Mouse (Mus musculus): ENCODE results near the gene Lyl1. TPM values are rescaled to one million over a fixed set of nuclear protein-coding genes. Genes with fewer than 3 reads are reported as not detected.

The Lyl1 gene
- polyA plus RNA-seq (2014; fragmentation: Illumina TruSeq; extraction: RNeasy Lipid Tissue Mini Kit (QIAGEN cat#74804); ENCODE audit: low read depth, low replicate concordance): not detected

GRCm38 (mm10) chr8:84700941-84701911 lies at the start of gene Lyl1:
Lyl1 (plus strand) TSS chr8:84701457.

GRCm38 (mm10) chr8:84662581-84663065 lies 38.6 kb upstream of the Lyl1 start, which contains the start of gene Ier2:
Ier2 (minus strand) TSS chr8:84662852.

GRCm38 (mm10) chr8:84686191-84687002 lies 14.9 kb upstream of the Lyl1 start, which contains the start of gene Trmt1:
Trmt1 (plus strand) TSS chr8:84686307.

GRCm38 (mm10) chr8:84687705-84688100 lies 13.6 kb upstream of the Lyl1 start, which contains the start of gene Nacc1:
Nacc1 (minus strand) TSS chr8:84687862.

GRCm38 (mm10) chr8:84722850-84723570 lies 21.8 kb downstream of the Lyl1 start, which contains the start of gene G430095P16Rik:
G430095P16Rik (plus strand) TSS chr8:84723007.

Other genes with a start within 250 kb of the Lyl1 start
- gene Ier2, start 38.6 kb upstream of the Lyl1 start, polyA plus RNA-seq (2014; fragmentation: Illumina TruSeq; extraction: RNeasy Lipid Tissue Mini Kit (QIAGEN cat#74804); ENCODE audit: low read depth, low replicate concordance): 0.22 TPM
- gene Trmt1, start 15.2 kb upstream of the Lyl1 start, polyA plus RNA-seq (2014; fragmentation: Illumina TruSeq; extraction: RNeasy Lipid Tissue Mini Kit (QIAGEN cat#74804); ENCODE audit: low read depth, low replicate concordance): 21.0 TPM
- gene Nacc1, start 13.6 kb upstream of the Lyl1 start, polyA plus RNA-seq (2014; fragmentation: Illumina TruSeq; extraction: RNeasy Lipid Tissue Mini Kit (QIAGEN cat#74804); ENCODE audit: low read depth, low replicate concordance): 1.1 TPM
- not detected for gene G430095P16Rik, start 21.6 kb downstream of the Lyl1 start, polyA plus RNA-seq (2014; fragmentation: Illumina TruSeq; extraction: RNeasy Lipid Tissue Mini Kit (QIAGEN cat#74804); ENCODE audit: low read depth, low replicate concordance)
- 1.3 TPM for gene Nfix, start 98.9 kb downstream of the Lyl1 start, polyA plus RNA-seq (2014; fragmentation: Illumina TruSeq; extraction: RNeasy Lipid Tissue Mini Kit (QIAGEN cat#74804); ENCODE audit: low read depth, low replicate concordance)
- gene Dand5, start 121.4 kb downstream of the Lyl1 start, polyA plus RNA-seq (2014; fragmentation: Illumina TruSeq; extraction: RNeasy Lipid Tissue Mini Kit (QIAGEN cat#74804); ENCODE audit: low read depth, low replicate concordance): 21.7 TPM
- gene Gadd45gip1, start 130.1 kb downstream of the Lyl1 start, polyA plus RNA-seq (2014; fragmentation: Illumina TruSeq; extraction: RNeasy Lipid Tissue Mini Kit (QIAGEN cat#74804); ENCODE audit: low read depth, low replicate concordance): 0.55 TPM
- gene Rad23a, start 139.2 kb downstream of the Lyl1 start, polyA plus RNA-seq (2014; fragmentation: Illumina TruSeq; extraction: RNeasy Lipid Tissue Mini Kit (QIAGEN cat#74804); ENCODE audit: low read depth, low replicate concordance): 7.1 TPM
- gene Calr, start 145.5 kb downstream of the Lyl1 start, polyA plus RNA-seq (2014; fragmentation: Illumina TruSeq; extraction: RNeasy Lipid Tissue Mini Kit (QIAGEN cat#74804); ENCODE audit: low read depth, low replicate concordance): 720 TPM
- 6.7 TPM for gene Farsa, start 155.5 kb downstream of the Lyl1 start, polyA plus RNA-seq (2014; fragmentation: Illumina TruSeq; extraction: RNeasy Lipid Tissue Mini Kit (QIAGEN cat#74804); ENCODE audit: low read depth, low replicate concordance)
- gene Syce2, start 170.7 kb downstream of the Lyl1 start, polyA plus RNA-seq (2014; fragmentation: Illumina TruSeq; extraction: RNeasy Lipid Tissue Mini Kit (QIAGEN cat#74804); ENCODE audit: low read depth, low replicate concordance): 458 TPM
- gene Gcdh, start 192.5 kb downstream of the Lyl1 start, polyA plus RNA-seq (2014; fragmentation: Illumina TruSeq; extraction: RNeasy Lipid Tissue Mini Kit (QIAGEN cat#74804); ENCODE audit: low read depth, low replicate concordance): 3.6 TPM
- 0.22 TPM for gene Klf1, start 200.5 kb downstream of the Lyl1 start, polyA plus RNA-seq (2014; fragmentation: Illumina TruSeq; extraction: RNeasy Lipid Tissue Mini Kit (QIAGEN cat#74804); ENCODE audit: low read depth, low replicate concordance)
- 1.5 TPM for gene Dnase2a, start 207.1 kb downstream of the Lyl1 start, polyA plus RNA-seq (2014; fragmentation: Illumina TruSeq; extraction: RNeasy Lipid Tissue Mini Kit (QIAGEN cat#74804); ENCODE audit: low read depth, low replicate concordance)
- not detected for gene Mast1, start 235.9 kb downstream of the Lyl1 start, polyA plus RNA-seq (2014; fragmentation: Illumina TruSeq; extraction: RNeasy Lipid Tissue Mini Kit (QIAGEN cat#74804); ENCODE audit: low read depth, low replicate concordance)
- not detected for gene Rtbdn, start 245.5 kb downstream of the Lyl1 start, polyA plus RNA-seq (2014; fragmentation: Illumina TruSeq; extraction: RNeasy Lipid Tissue Mini Kit (QIAGEN cat#74804); ENCODE audit: low read depth, low replicate concordance)

All from testis, adult 10 weeks (tissue).